Mouse (Mus musculus) R1 (cell line): Measurements from ENCODE around the gene Gm3159.
"Not testable (repeated sequence)": the region's sequence is repeated elsewhere in the genome, so short reads cannot be mapped to it uniquely, and the experiment has no call there.

Experiments
- DNase-seq: peaks from one replicate; pipeline ENCODE4 v3.0.0-alpha.2; 2018; ENCODE audit warnings: low read depth, low spot score

Gene Gm3159

DNA sequence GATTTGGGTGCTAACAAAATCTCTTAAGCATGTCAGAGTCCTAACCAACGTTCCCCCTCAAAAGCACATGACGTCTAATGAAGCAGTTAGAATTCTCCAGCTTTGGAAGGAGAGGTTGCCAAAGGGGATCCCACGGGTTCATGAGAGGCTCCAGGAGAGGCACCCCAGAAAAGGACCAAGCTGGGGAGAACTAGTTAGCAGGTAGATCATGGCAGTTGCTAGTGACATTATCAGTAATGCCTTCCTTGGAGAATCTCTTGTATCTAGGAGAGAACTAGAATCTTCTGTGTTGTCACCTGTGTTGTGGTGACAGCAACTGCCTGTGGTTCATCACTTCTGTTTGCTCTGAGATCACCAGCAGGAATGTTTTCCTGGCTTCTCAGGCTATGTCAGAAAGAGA is at the start of gene Gm3159:
Gm3159 (plus strand) TSS at position 301 of the 400 bp plus-strand sequence.
- DNase-seq, result not testable (repeated sequence)

DNA sequence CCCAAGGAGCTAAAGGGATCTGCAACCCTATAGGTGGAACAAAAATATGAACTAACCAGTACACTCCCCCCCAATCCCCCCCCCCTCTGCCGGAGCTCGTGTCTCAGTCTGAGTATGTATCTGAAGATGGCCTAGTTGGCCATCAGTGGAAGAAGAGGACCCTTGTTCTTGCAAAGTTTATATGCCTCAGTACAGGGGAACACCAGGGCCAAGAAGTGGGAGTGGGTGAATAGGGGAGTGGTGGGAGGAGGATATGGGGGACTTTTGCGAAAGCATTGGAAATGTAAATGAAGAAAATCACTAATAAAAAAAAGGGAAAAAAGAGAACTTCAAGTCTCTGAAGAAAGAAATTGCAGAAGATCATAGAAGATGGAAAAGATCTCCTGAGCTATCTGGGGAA is 28.3 kb upstream of the Gm3159 start:
- DNase-seq, result not testable (repeated sequence)

DNA sequence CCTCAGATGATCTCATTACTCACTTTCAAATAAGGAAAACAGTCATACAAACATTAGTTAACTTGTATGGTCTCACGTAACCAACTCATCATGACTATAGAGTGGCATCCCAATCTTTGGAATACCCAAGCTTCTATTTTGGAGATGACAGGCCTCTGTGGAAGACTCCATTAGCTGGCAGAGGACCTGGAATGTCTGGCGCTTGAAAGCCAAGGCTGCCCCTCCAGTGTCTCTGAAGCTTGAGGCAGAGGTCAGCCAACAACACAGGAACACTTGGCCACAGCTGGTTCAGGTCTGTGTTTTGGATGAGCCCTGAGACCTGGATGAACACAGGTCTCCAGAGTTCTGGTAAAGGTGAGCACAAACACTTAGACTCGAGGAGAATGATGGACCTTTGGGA is 27.6 kb upstream of the Gm3159 start:
- not testable (repeated sequence) for DNase-seq

DNA sequence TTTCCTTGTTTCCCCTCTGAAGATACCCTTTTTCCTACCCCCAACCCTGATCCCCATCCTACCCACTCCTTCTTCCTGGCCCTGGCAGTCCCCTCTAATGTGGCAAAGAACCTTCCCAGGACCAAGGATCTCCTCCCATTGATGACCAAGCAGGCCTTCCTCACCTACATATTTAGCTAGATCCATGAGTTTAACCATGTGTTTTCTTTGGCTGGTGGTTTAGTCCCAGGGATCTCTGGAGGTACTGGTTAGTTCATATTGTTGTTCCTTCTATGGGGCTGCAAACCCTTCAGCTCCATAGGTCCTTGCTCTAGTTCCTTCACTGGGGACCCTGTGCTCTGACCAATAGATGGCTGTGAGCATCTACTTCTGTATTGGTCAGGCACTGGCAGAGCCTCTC is 19.5 kb upstream of the Gm3159 start:
- DNase-seq, result not testable (repeated sequence)

DNA sequence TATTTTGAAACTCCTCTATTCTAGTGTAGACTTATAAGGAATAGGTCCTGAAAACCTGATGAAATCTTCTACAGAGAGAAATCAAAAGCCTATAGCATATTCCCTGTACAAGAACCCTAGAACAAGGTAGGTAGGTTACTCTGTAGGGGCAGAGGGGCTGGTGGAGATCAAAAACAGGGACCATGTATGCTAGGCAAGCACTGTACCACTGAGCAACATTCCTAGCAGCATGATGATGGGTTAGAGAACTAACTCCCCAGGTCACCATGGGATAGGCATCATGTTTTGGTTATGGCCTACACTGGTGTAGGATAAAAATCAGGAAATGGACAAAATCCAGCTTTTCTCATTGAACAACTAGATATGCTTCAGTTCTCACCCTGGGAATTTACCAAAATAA is 11.7 kb upstream of the Gm3159 start:
- DNase-seq, result not testable (repeated sequence)

DNA sequence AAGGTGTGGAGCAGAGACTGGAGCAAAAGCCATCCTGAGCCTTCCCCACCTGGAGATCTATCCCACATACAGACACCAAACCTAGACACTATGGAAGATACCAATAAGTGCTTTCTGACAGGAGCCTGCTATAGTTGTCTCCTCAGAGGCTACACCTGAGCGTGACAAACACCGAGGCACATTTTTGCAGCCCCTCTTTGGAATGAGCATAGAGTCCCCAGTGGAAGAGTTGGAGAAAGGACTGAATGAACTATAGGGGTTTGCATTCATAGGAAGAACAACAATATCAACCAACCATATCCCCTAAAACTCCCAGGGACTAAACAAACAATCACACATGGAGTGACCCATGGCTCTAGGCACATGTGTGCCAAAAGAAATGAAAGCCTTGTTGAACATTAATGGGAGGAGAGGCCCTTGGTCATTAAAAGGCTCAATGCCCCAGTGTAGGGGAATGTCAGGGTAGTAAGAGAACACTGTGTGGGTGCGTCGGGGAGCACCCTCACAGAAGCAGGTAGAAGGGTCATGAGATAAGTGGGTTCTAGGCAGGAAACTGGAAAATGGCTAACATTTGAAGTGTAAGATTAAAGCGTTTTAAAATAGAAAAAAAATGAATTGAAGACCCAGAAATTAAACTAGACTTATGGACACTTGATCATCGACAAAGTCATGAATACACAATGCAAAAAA is 4.3 kb upstream of the Gm3159 start:
- DNase-seq, result not testable (repeated sequence)

DNA sequence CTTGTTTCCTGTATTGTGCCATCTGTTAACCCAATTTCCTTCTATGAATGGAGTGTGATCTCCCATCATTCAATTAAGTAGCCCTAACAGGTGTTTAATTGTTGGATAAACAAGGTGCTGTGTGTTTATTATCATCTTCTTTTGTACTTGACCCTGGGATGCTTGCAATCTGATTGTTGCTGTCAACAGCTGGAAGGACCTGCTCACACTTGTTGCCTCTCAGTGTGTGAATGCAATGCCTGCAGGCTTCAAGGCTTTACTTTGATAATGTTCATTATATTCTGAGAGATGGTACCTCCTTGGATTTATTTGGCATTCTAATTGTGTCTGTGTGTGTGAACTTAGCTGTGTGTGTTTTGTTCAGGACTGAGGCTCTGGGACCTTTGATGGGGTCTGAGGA is 1.3 kb downstream of the Gm3159 start:
- not testable (repeated sequence) for DNase-seq

DNA sequence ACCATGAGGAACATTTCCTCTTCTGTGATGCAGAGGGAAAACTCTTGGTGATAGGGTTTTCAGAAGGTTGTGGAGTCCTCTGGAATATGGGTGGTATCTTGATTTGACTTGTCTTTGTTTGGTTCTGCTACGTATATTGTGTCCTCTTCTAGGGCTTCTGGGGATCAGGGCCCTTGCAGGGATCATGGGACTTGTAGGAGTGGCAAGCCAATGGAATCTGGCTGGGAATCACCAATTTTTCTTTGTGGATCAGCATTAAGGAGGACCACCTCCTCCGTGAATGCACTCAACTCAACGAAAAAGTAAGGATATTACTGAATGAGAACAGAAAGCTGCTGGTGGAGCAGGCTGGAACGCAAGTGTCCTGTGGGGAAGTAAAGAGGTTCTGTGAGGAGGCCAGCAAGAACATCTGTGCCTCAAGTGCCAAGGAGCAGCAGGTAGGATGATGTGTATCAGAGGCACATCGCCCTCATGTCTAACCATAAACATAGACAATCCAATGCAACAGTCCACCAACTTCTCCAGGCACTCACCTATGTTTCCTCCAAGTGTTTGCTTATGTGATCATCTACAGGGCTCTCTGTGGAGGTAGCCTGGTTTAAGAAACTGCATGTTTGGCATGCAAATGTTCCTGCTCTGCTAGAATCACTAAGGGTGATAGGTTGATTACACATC is 2.9 kb downstream of the Gm3159 start:
- not testable (repeated sequence) for DNase-seq

DNA sequence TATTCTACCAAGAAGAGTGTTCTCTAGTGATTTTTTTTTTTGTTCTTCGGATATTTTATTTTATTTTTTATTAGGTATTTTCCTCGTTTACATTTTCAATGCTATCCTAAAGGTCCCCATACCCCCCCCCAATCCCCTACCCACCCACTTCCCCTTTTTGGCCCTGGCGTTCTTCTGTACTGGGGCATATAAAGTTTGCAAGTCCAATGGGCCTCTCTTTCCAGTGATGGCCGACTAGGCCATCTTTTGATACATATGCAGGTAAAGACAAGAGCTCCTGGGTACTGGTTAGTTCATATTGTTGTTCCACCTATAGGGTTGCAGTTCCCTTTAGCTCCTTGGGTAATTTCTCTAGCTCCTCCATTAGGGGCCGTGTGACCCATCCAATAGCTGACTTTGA is 3.9 kb downstream of the Gm3159 start:
- DNase-seq, result not testable (repeated sequence)

DNA sequence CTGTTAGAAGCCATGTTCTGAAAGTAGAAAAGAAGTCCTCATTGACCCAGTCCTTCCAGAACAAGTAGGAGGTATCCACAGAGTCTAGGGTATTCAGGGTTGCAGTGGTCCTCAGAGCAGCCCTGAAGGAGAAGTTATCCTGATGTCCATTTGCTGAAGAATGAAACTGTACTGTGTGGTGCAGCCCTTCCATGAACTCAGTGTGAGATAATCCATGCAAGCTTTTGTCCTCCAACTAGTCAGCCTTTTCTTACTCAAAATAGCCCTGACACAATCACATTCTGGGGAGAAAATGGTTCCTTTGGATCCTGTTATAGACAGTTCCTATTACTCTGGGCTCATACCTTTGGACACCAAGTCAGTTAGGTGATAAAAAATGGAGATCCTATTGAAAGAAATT is 6.5 kb downstream of the Gm3159 start:
- not testable (repeated sequence) for DNase-seq

DNA sequence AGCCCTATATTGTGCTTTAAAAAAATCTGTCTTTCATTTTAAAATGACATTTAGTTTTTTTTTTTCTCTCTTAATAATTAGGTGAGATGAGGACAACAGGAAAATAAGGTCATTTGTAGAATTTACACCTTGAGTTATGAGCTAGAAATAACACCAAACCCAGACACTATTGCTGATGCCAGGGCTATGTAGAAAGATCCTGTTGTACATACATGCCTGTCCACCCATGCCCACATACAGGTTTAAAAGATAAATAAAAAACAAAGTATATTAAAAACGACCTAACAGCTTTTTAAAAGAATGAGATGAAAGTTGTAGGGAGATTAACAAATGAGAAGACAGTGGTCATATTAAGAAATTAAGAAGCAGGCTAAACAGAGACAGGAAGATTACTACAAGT is 12.6 kb downstream of the Gm3159 start:
- DNase-seq, result not testable (repeated sequence)

DNA sequence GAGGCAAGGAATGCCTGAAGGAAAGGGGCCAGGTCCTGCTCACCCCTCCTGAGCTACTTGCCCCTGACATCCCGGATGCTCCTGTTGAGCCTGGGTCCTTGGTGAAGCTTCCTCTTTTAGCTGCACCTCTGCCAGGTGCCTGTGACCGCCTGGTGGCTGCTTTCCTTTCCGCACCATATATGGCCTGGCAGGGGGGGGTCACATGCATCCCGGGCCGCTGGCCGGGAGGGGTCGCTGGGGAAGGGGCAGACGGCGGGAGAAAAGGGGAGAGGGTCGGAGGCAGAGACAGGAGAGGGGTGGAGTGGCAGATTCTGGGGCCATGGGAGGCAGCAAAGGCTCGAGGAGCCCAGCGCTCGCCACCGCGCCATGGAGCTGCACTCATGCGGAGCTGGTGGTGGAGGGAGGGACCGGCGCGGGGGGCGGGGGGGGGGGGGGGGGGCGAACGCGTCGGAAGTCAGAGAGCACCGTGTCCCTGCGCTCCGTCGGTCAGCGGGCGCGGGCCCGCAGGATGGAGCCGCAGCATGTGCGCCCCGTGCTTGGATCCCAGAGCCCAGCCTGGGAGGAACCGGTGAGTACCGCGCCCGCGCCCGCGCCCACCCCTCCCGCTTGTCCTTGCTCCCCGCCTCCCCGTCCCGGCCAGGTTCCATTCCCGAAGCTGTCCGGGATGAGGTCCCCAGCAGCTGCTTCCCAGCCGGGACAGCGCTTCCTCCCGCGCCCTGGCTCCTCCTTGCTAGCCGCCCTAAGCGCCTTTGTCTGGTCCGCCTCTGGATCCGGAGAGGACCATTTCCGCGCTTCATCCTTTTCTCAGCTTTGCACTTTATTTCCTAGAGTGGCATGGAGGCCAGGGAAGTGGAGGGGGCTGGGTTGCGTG is 17.9 kb downstream of the Gm3159 start, which contains the start of gene Gm3164:
Gm3164 (plus strand) TSS at position 484 of the 871 bp plus-strand sequence.
- DNase-seq, result peak; percentile 23

DNA sequence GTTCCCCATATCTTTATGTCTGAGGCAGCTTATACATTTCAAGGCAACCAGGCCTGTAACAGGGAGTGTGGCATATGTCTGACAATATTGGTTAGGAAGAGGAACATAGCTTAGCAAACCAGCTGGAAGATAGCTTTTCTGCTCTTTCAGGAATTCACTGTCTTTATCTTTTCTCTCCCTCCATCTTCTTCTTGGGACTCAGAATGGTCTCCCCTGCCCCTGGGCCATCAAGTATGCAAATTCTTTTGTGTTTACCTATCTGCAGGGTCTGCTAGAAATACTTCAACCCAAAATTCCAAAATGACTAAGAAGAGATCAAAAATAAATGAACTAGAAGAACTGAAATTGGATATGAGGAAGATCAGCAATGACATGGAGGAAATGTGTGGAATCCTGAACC is 33.4 kb downstream of the Gm3159 start, which contains the start of gene Gm3173:
Gm3173 (plus strand) TSS at position 301 of the 400 bp plus-strand sequence.
- not testable (repeated sequence) for DNase-seq
